Mouse (Mus musculus) kidney, postnatal 25 days (tissue): ENCODE data around the gene Ptprg.
A peak's percentile ranks its signal among the peaks of the same experiment; 100 is the strongest.
"Not testable (repeated sequence)": the region's sequence is repeated elsewhere in the genome, so short reads cannot be mapped to it uniquely, and the experiment has no call there.

Experiments
- DNase-seq, 2 experiments: peaks; one replicate each; pipeline ENCODE4 v3.0.0; 2021; ENCODE audit warnings: mixed read lengths in 2 of 2

The Ptprg gene

DNA sequence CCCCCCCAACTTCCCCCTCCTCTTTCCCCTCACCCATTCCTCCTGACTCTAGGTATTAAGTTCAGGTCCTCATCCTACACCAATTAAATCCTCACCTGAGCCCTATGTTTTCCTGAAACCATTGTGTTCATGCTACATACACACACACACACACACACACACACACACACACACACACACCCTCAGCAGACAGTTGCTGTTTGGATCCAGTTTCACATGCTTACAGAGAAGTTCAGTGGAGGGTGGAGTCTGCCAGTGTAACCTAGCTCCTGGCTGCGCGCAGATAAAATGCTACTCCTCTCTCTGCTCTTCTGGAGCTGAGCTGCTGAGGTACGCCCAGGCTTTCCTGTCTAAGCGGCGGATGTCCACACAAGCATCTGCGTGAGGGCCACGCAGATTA lies 209.7 kb downstream of the Ptprg start:
- no peak for DNase-seq

DNA sequence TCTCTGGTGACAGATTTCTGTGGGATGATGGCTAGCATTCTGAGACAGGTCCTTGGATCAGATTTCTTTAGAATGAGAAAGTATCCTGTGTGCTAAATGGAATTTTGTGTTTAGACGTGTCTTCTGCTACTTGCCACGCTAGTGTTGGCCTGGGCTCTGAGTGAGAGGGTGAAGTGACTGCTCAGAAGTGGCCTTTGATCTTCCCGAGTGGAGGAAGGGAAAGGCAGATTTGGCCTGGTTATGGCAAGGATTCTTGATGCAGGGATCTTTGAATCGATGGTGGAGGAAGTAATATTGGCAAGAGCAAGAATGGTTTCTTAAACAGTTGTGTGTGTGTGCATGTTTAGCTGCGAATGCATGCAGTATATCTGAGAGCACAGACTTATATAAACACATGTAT lies 219.4 kb downstream of the Ptprg start:
- DNase-seq = peak in 1 of 2 experiments; percentile 10

DNA sequence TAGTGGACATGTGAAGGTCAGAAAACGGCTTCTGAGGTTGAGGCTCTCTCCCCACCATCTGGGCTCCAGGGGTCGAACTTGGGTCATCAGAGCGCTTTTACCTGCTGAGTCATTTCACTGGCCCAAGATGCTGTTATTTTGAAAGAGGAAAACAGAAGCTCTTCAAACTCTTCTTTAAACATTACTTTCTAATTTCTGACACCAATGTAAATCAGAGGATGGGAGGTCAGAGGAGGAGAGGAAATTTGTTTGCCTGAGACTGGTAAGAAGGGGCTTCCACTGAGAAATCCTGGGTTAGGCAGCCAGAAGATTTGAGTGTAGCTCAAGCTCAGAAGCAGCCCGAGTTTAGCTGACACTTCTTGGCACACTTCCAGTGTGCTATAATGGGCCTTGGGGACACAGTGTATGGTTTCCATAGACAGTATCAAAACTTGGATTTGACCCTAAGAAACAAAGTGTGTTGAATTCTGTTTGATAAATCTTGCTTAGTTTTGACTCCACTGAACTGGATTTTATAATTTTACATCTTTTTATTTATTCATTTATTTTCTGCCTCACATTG lies 221.2 kb downstream of the Ptprg start:
- DNase-seq = peak in 1 of 2 experiments; percentile 10

GRCm38 (mm10) chr14:11775204-11775603 lies 221.9 kb downstream of the Ptprg start:
- peak; percentile 6 to 55 for DNase-seq

DNA sequence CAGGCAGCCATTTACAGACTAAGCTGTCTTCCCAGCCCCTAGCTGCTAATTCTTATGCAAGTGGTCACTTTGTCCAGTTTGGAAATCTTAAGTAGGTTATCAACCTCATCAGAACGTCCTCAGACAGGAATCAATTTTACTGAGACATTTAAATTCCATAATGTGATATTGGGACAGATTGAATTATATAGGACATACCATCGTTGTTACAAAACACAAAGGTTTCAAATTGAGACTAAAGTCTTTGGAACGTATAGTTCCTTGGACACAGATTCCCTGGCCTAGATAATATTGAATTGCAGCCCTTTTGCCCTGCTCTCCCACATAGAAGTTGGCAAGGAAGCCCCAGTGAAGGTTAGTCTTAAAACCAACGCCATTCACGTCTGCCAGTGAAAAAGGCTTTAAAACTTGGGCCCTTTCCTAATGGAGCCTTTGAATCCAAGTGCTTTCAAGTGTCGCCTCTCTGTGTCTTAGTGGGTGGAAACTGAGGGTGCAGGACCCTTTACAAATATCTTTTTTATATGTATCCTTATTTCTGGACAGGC lies 222.7 kb downstream of the Ptprg start:
- peak in 1 of 2 experiments; percentile 10 for DNase-seq

DNA sequence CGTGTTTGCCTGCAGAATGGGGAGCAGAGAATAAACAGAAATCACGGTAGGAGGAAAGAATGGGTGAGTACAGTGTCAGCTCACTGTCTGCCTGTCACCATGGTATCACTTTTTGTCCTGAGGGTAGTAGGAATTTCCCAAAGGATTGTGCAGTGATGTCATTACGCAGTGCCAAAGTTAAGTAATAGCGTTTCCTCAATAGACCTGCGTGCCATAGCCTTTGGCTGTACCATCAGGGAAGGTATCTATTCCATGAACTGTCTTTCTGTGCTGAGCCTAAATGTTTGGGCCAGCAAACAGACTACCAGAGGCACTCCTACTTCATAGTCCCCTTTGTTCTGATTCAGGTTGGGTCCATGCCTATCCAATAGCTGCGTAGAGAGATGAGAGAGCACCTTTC lies 223.2 kb downstream of the Ptprg start:
- no peak for DNase-seq

GRCm38 (mm10) chr14:11791190-11791589 lies 237.9 kb downstream of the Ptprg start:
- no peak for DNase-seq

- no peak for DNase-seq
Observed at GRCm38 (mm10) chr14:11793847-11794246, 240.5 kb downstream of the Ptprg start.

GRCm38 (mm10) chr14:11802355-11803035 lies 249.2 kb downstream of the Ptprg start:
- DNase-seq = no peak

DNA sequence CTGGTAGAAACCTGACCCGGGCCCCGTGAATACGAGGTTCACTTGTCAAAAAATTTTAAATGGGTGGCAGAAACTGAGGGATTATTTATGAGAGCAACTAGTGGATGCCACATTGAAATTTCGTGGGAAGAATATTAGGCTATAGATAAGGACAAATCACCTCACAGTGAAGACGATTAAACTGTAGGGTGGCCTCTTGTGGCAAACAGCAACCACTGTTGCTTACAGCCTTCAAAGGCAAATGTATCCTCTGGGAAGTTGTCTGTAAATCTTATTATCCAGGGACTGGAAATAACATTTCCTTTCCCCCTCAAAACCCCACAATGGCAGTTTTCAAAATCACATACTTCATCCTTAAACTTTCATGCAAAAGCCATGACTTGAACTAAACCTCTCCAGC lies 253.3 kb downstream of the Ptprg start:
- DNase-seq = no peak

DNA sequence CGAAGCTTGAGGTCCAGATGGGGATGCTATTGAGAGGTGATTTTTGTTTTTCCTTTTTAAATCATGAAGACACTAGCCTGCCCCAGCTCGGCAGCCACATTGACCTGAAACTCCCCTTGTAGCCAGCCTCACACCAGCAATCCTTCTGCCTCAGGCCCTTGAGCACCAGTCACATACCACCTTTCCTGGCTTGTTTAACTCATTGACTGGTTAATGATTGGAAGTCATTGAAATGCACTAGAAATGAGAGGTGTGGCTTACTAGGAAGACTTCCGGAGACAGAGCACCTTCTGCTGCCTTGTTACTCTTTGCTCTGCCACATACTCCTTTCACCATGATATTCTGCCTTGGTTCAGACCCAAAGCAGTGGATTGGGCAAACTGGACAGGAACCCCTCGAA lies 254.1 kb downstream of the Ptprg start:
- no peak for DNase-seq

DNA sequence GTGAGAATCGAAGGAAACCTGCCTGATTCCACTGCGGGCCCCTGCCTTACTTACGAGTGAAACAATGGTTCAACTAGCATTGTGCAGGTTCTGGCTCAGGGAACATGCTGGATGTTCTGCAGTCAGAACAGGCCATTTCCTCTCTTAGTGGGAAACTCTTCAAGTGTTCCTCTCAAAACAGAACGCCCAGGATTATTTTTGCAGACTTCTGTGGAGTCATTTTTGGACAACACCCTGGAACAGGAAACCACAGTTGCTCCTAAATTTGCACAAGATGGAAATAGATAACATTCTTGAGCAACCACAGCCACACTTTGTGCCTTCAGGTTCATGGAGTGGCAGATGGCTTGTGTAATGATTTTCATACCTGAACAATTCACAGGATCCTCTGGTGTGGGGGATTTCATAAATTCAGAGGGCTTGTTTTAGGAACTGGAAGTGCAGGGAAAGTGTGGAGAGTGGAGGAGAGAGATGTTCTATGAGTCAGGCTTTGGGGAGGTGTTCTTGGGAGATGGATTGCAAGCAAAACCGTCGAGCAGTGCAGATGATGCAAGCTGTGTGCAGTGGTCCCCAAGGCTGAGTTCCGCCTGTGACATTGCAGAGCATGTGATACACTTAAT lies 257.9 kb downstream of the Ptprg start:
- peak; percentile 41 to 75 for DNase-seq

- DNase-seq = no peak
Observed at GRCm38 (mm10) chr14:11812291-11812690, 259.0 kb downstream of the Ptprg start.

DNA sequence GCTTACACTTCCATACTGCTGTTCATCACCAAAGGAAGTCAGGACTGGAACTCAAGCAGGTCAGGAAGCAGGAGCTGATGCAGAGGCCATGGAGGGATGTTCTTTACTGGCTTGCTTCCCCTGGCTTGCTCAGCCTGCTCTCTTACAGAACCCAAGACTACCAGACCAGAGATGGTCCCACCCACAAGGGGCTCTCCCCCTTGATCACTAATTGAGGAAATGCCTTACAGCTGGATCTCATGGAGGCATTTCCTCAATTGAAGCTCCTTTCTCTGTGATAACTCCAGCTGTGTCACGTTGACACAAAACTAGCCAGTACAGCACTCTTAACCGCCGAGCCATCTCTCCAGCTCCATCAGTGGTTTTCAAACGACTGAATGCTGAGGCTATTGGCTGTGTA lies 261.5 kb downstream of the Ptprg start:
- not testable (repeated sequence) for DNase-seq

- no peak for DNase-seq
Observed at GRCm38 (mm10) chr14:11817236-11817635, 263.9 kb downstream of the Ptprg start.

GRCm38 (mm10) chr14:11818054-11818453 lies 264.7 kb downstream of the Ptprg start:
- DNase-seq = no peak

DNA sequence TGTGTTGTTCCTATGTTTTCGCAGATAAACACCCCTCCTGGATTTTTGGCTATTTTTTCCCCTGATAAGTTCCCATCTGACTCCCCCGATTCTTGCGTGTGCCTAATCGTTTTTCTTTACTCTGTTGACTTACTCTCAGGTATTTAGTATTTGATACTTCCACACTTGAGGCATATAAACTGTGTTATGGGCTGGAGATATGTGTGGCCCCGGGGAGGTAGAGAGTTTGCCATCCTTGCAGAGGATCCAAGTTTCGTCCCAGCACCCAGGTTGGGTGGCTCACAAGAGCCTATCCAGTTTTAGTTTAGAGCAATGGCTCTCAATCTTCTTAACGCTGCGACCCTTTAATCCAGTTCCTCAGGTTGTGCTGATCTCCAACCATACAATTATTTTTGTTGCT lies 265.4 kb downstream of the Ptprg start:
- DNase-seq = no peak

DNA sequence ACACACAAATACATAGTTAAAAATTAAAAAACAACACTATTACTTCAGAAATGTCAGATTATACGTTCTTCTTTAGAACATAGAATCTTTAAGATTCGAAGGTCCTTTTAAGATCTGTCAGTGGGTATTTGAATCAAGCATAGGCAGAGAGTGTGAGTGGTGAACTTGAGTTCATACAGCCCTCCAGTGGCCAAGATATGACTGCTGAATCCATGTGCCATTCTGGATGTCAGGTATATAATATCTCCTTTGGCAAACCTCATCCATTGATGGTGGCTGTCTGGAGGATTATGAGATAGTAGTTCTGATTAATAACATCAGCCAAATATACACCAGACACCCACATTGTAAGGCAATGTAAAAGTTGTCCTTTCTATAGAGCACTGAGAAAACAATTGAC lies 266.0 kb downstream of the Ptprg start:
- DNase-seq = no peak

- DNase-seq = peak; percentile 25 to 46
Observed at GRCm38 (mm10) chr14:11822830-11823700, 269.7 kb downstream of the Ptprg start.

GRCm38 (mm10) chr14:11823701-11824095 lies 270.4 kb downstream of the Ptprg start:
- no peak for DNase-seq

DNA sequence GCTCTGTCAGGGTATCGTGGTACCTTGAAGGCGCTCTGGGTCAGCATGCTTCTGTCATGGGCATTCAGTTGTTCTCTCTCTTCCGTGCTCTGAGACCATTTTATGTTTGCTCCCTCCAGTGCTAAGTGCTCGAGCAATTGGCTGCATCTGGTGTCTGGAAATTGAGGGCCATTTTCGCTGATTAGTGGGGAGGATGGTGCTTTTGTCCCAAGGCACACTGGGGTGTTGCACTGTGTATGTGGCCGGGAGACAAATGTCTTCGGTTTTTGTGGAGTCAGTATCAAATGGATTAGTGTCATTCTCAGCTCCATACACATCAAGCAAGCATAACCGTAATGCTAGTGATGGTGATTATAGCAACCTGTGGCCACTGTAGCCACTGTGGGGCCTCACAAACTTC lies 271.6 kb downstream of the Ptprg start:
- DNase-seq = no peak

GRCm38 (mm10) chr14:11825551-11825950 lies 272.2 kb downstream of the Ptprg start:
- DNase-seq = no peak

GRCm38 (mm10) chr14:11828086-11828485 lies 274.8 kb downstream of the Ptprg start:
- DNase-seq = no peak
